Mouse (Mus musculus): ENCODE data around the gene Fbxw9.
A peak's percentile ranks its signal among the peaks of the same experiment; 100 is the strongest.

Fbxw9 gene

GRCm38 (mm10) chr8:85059879-85060616, at the start of gene Fbxw9:
Gene Fbxw9, plus strand, starts transcription at chr8:85060055.
- peak; percentile 87 for DNase-seq (ENCODE audit: low spot score)

GRCm38 (mm10) chr8:85011242-85011641, 48.6 kb upstream of the Fbxw9 start:
- DNase-seq (ENCODE audit: low spot score), result no peak

- peak; percentile 67 for DNase-seq (ENCODE audit: low spot score)
Observed at GRCm38 (mm10) chr8:85013230-85013840, 46.5 kb upstream of the Fbxw9 start.

GRCm38 (mm10) chr8:85014431-85014830, 45.4 kb upstream of the Fbxw9 start, which contains the start of gene Best2:
Gene Best2, minus strand, starts transcription at chr8:85014531.
- no peak for DNase-seq (ENCODE audit: low spot score)

GRCm38 (mm10) chr8:85016724-85017123, 43.1 kb upstream of the Fbxw9 start:
- no peak for DNase-seq (ENCODE audit: low spot score)

- no peak for DNase-seq (ENCODE audit: low spot score)
Observed at GRCm38 (mm10) chr8:85017209-85017608, 42.6 kb upstream of the Fbxw9 start.

GRCm38 (mm10) chr8:85021514-85022055, 38.3 kb upstream of the Fbxw9 start:
- DNase-seq (ENCODE audit: low spot score), result no peak

- no peak for DNase-seq (ENCODE audit: low spot score)
Observed at GRCm38 (mm10) chr8:85023846-85024245, 36.0 kb upstream of the Fbxw9 start.

- DNase-seq (ENCODE audit: low spot score), result peak; percentile 89
Observed at GRCm38 (mm10) chr8:85025098-85025932, 34.5 kb upstream of the Fbxw9 start, which contains the start of gene Asna1. Gene Asna1, minus strand, starts transcription at chr8:85025281.

GRCm38 (mm10) chr8:85026670-85027515, 33.0 kb upstream of the Fbxw9 start, which contains the start of gene Trir:
Gene Trir, plus strand, starts transcription at chr8:85026823.
- DNase-seq (ENCODE audit: low spot score), result peak; percentile 92

- DNase-seq (ENCODE audit: low spot score), result no peak
Observed at GRCm38 (mm10) chr8:85027516-85027855, 32.4 kb upstream of the Fbxw9 start.

- DNase-seq (ENCODE audit: low spot score), result no peak
Observed at GRCm38 (mm10) chr8:85027922-85028321, 31.9 kb upstream of the Fbxw9 start.

GRCm38 (mm10) chr8:85029271-85029670, 30.6 kb upstream of the Fbxw9 start:
- DNase-seq (ENCODE audit: low spot score), result no peak

GRCm38 (mm10) chr8:85032622-85033311, 27.1 kb upstream of the Fbxw9 start:
- no peak for DNase-seq (ENCODE audit: low spot score)

- DNase-seq (ENCODE audit: low spot score), result no peak
Observed at GRCm38 (mm10) chr8:85033867-85034266, 26.0 kb upstream of the Fbxw9 start.

GRCm38 (mm10) chr8:85034764-85035163, 25.1 kb upstream of the Fbxw9 start:
- DNase-seq (ENCODE audit: low spot score), result no peak

GRCm38 (mm10) chr8:85035165-85035727, 24.6 kb upstream of the Fbxw9 start:
- no peak for DNase-seq (ENCODE audit: low spot score)

- no peak for DNase-seq (ENCODE audit: low spot score)
Observed at GRCm38 (mm10) chr8:85035728-85036310, 24.0 kb upstream of the Fbxw9 start.

GRCm38 (mm10) chr8:85036381-85036717, 23.5 kb upstream of the Fbxw9 start:
- no peak for DNase-seq (ENCODE audit: low spot score)

- DNase-seq (ENCODE audit: low spot score), result peak; percentile 93
Observed at GRCm38 (mm10) chr8:85036718-85037365, 23.0 kb upstream of the Fbxw9 start, which contains the start of gene Tnpo2. Gene Tnpo2, plus strand, starts transcription at chr8:85036915.
